Mouse (Mus musculus) heart, embryonic 11.5 days (tissue): ENCODE measurements around the gene Ssc5d. TPM values are rescaled to one million over a fixed set of nuclear protein-coding genes. Genes with fewer than 3 reads are reported as not detected.

ENCODE experiments used
- ATAC-seq: fragments of 200-750 bp; cut with Nextera tagmentation; replicated peaks from 2 replicates; pipeline ENCODE4 v1.8.0; 2017; ENCODE audit warnings: moderate library complexity; ENCODE audit not compliant: insufficient number of reproducible peaks, low FRiP score, low TSS enrichment
- H3K27ac ChIP-seq: fragments of 300-500 bp; sonication (generic); 2 replicates; pipeline ENCODE4 v1.5.1; 2014; ENCODE audit warnings: mild to moderate bottlenecking, low read depth, low read length
- H3K27me3 ChIP-seq: fragments of 300-500 bp; sonication (generic); 2 replicates; pipeline ENCODE4 v1.6.1; 2014; ENCODE audit warnings: mild to moderate bottlenecking, low read length, mixed read lengths; ENCODE audit not compliant: control insufficient read depth, insufficient read depth
- H3K36me3 ChIP-seq: fragments of 300-500 bp; sonication (generic); 2 replicates; pipeline ENCODE4 v1.6.1; 2014; ENCODE audit warnings: mild to moderate bottlenecking, low read length, moderate library complexity, mixed read lengths; ENCODE audit not compliant: control insufficient read depth, insufficient read depth
- H3K4me1 ChIP-seq: fragments of 300-500 bp; sonication (generic); 2 replicates; pipeline ENCODE4 v1.6.1; 2014; ENCODE audit warnings: low read length; ENCODE audit not compliant: control insufficient read depth, insufficient read depth
- H3K4me2 ChIP-seq: fragments of 300-500 bp; sonication (generic); 2 replicates; pipeline ENCODE4 v1.6.1; 2014; ENCODE audit warnings: mild to moderate bottlenecking, moderate library complexity
- H3K4me3 ChIP-seq: fragments of 300-500 bp; sonication (generic); 2 replicates; pipeline ENCODE4 v1.5.1; 2014; ENCODE audit warnings: low read depth, low read length
- H3K9ac ChIP-seq: fragments of 300-500 bp; sonication (generic); 2 replicates; pipeline ENCODE4 v1.6.1; 2014; ENCODE audit warnings: mild to moderate bottlenecking, low read depth, low read length, moderate library complexity
- H3K9me3 ChIP-seq: fragments of 300-500 bp; sonication (generic); replicated peaks from 2 replicates; pipeline ENCODE4 v1.6.1; 2016; ENCODE audit warnings: low read length; ENCODE audit not compliant: control insufficient read depth
- WGBS: fragments of 180-500 bp; shearing (Covaris S2); extraction: QIAGEN DNeasy Blood & Tissue Kit; methylation state at CpG from one replicate; pipeline ENCODE4 v1.1.7; 2014; ENCODE audit not compliant: insufficient replicate concordance; 5-methylcytosine and 5-hydroxymethylcytosine counted together
- polyA plus RNA-seq: library from polyadenylated mRNA; unstranded; fragments of >200 nt; fragmentation: Nextera tagmentation; extraction: Ambion mirVana; gene quantifications from 2 replicates; pipeline ENCODE4 v1.2.1, GENCODE M21; 2014

Ssc5d gene
- polyA plus RNA-seq, 1 experiment from 2014 or later = 0.53 TPM

GRCm38 (mm10) chr7:4915669-4916416 lies 9.7 kb upstream of the Ssc5d start:
- 0 out of 2 replicates have a peak, but pooled peaks have one; percentile 36 for ATAC-seq
- peak overlapping the region; percentile 62 for H3K4me2 ChIP-seq
- 25% methylated on average over 14 of the region's 14 CpGs for WGBS

GRCm38 (mm10) chr7:4917494-4917893 lies 8.1 kb upstream of the Ssc5d start:
- Histone ChIP-seq H3K27me3 (no peaks in the 10 kb centered on the region), H3K4me2 (no peak overlapping the region), H3K4me1 (peaks cover 21% of the 10 kb centered on the region), H3K9ac (peak overlapping the region; percentile 28; the same call in 1 of the 2 replicates), H3K4me3 (no peak overlapping the region), H3K36me3 (peaks cover 29% of the 10 kb centered on the region), H3K27ac (no peak overlapping the region), H3K9me3 (no peaks in the 10 kb centered on the region)
- WGBS = 88% methylated on average over 2 of the region's 2 CpGs
- ATAC-seq = no peak

More at GRCm38 (mm10) chr7:4915669-4916416, 9.7 kb upstream of the Ssc5d start:
- Histone ChIP-seq H3K4me1 (peaks cover 9% of the 10 kb centered on the region), H3K36me3 (peaks cover 28% of the 10 kb centered on the region), H3K27ac (peak overlapping the region; percentile 93), H3K9ac (peak overlapping the region; percentile 97), H3K27me3 (no peaks in the 10 kb centered on the region), H3K4me3 (peak overlapping the region; percentile 74), H3K9me3 (no peaks in the 10 kb centered on the region)

- no peak overlapping the region for H3K4me2 ChIP-seq
- no peak for ATAC-seq
- no peak overlapping the region for H3K9ac ChIP-seq
- no peaks in the 10 kb centered on the region for H3K27me3 ChIP-seq
- peaks cover 31% of the 10 kb centered on the region for H3K4me1 ChIP-seq
- H3K4me3 ChIP-seq = no peak overlapping the region
- H3K9me3 ChIP-seq = no peaks in the 10 kb centered on the region
- WGBS = 91% methylated on average over 15 of the region's 15 CpGs
- H3K36me3 ChIP-seq = peaks cover 29% of the 10 kb centered on the region
- H3K27ac ChIP-seq = no peak overlapping the region
These were observed 6.9 kb upstream of the Ssc5d start for GRCm38 (mm10) chr7:4918681-4919080.

GRCm38 (mm10) chr7:4919096-4919495 lies 6.5 kb upstream of the Ssc5d start:
- H3K27ac ChIP-seq = no peak overlapping the region
- WGBS = 87% methylated on average over 19 of the region's 21 CpGs
- H3K9me3 ChIP-seq = no peaks in the 10 kb centered on the region
- no peak for ATAC-seq
- no peak overlapping the region for H3K9ac ChIP-seq
- H3K4me2 ChIP-seq = no peak overlapping the region
- peaks cover 29% of the 10 kb centered on the region for H3K36me3 ChIP-seq
- H3K27me3 ChIP-seq = no peaks in the 10 kb centered on the region
- peaks cover 36% of the 10 kb centered on the region for H3K4me1 ChIP-seq
- no peak overlapping the region for H3K4me3 ChIP-seq

- 87% methylated on average over 21 of the region's 21 CpGs for WGBS
- no peak overlapping the region for H3K27ac ChIP-seq
These were observed 5.6 kb upstream of the Ssc5d start for GRCm38 (mm10) chr7:4919971-4920370.

GRCm38 (mm10) chr7:4920496-4920895 lies 5.1 kb upstream of the Ssc5d start:
- H3K4me1 ChIP-seq = peaks cover 43% of the 10 kb centered on the region
- H3K36me3 ChIP-seq = peaks cover 29% of the 10 kb centered on the region
- H3K9me3 ChIP-seq = no peaks in the 10 kb centered on the region
- H3K9ac ChIP-seq = no peak overlapping the region
- H3K27ac ChIP-seq = peak overlapping the region; percentile 77
- no peak overlapping the region for H3K4me2 ChIP-seq
- no peak overlapping the region for H3K4me3 ChIP-seq
- no peak for ATAC-seq
- H3K27me3 ChIP-seq = no peaks in the 10 kb centered on the region
- WGBS = 86% methylated on average over 19 of the region's 19 CpGs

More at GRCm38 (mm10) chr7:4919971-4920370, 5.6 kb upstream of the Ssc5d start:
- Histone ChIP-seq H3K4me2 (no peak overlapping the region), H3K27me3 (no peaks in the 10 kb centered on the region), H3K36me3 (peaks cover 29% of the 10 kb centered on the region), H3K9ac (no peak overlapping the region), H3K4me3 (no peak overlapping the region), H3K9me3 (no peaks in the 10 kb centered on the region), H3K4me1 (peaks cover 39% of the 10 kb centered on the region)
- ATAC-seq = no peak

GRCm38 (mm10) chr7:4920976-4921823 lies 4.4 kb upstream of the Ssc5d start:
- Histone ChIP-seq H3K36me3 (peaks cover 29% of the 10 kb centered on the region), H3K9me3 (no peaks in the 10 kb centered on the region), H3K4me1 (peaks cover 47% of the 10 kb centered on the region), H3K27ac (peak overlapping the region; percentile 77), H3K4me2 (peak overlapping the region; percentile 34), H3K4me3 (no peak overlapping the region), H3K9ac (peak overlapping the region; percentile 44; the same call in 1 of the 2 replicates), H3K27me3 (no peaks in the 10 kb centered on the region)
- WGBS = 32% methylated on average over 23 of the region's 23 CpGs
- no peak for ATAC-seq

- peaks cover 29% of the 10 kb centered on the region for H3K36me3 ChIP-seq
- H3K9ac ChIP-seq = peak within 1 kb of the TSS; percentile 47
- H3K27ac ChIP-seq = peak within 1 kb of the TSS; percentile 77
- peak within 1 kb of the TSS; percentile 76 for H3K4me2 ChIP-seq
- H3K9me3 ChIP-seq = no peaks in the 10 kb centered on the region
- H3K27me3 ChIP-seq = no peaks in the 10 kb centered on the region
- peak within 1 kb of the TSS; percentile 39 for H3K4me3 ChIP-seq
- ATAC-seq = no peak
- 30% methylated on average over 8 of the region's 8 CpGs for WGBS
- H3K4me1 ChIP-seq = peaks cover 45% of the 10 kb centered on the region
These were observed 3.6 kb upstream of the Ssc5d start, which contains the start of gene Nat14 for GRCm38 (mm10) chr7:4921824-4922482. Gene Nat14, plus strand, starts transcription at chr7:4922028.
